Mouse (Mus musculus) liver, embryonic 14.5 days (tissue): ENCODE measurements around the gene Rab37. TPM values are rescaled to one million over a fixed set of nuclear protein-coding genes. Genes with fewer than 3 reads are reported as not detected.
A peak's percentile ranks its signal among the peaks of the same experiment; 100 is the strongest.

Experiments
- ATAC-seq: fragments of 200-750 bp; cut with Nextera tagmentation; 2 replicates; pipeline ENCODE4 v1.8.0; 2017; ENCODE audit warnings: moderate number of reproducible peaks, mild to moderate bottlenecking, moderate library complexity; ENCODE audit not compliant: insufficient read depth
- DNase-seq, 3 experiments: peaks; one replicate each; pipeline ENCODE4 v3.0.0-alpha.2; 2012 to 2013; ENCODE audit warnings: low read depth in 3 of 3, low spot score in 3 of 3
- H3K27ac ChIP-seq: fragments of 300-500 bp; sonication (generic); 2 replicates; pipeline ENCODE4 v1.5.1; 2014; ENCODE audit warnings: moderate library complexity, mild to moderate bottlenecking, control low read depth, inconsistent platforms
- H3K27me3 ChIP-seq: fragments of 300-500 bp; sonication (generic); 2 replicates; pipeline ENCODE4 v1.6.1; 2014; ENCODE audit warnings: mild to moderate bottlenecking, low read length, moderate library complexity; ENCODE audit not compliant: control insufficient read depth, insufficient read depth
- H3K36me3 ChIP-seq: fragments of 300-500 bp; sonication (generic); replicated peaks from 2 replicates; pipeline ENCODE4 v1.6.1; 2014; ENCODE audit warnings: low read depth; ENCODE audit not compliant: control insufficient read depth, insufficient read depth
- H3K4me1 ChIP-seq, 2 experiments: fragments of 200-500 bp in 1 of 2; fragments of 300-500 bp in 1 of 2; sonication (generic) in 1 of 2; replicated peaks; 2 replicates each; pipeline ENCODE4 v1.6.1; 2012 to 2014; ENCODE audit warnings: antibody characterized with exemption in 1 of 2, inconsistent platforms in 1 of 2, low read length in 1 of 2; ENCODE audit not compliant: control insufficient read depth in 2 of 2, insufficient read depth in 2 of 2
- H3K4me2 ChIP-seq: fragments of 300-500 bp; sonication (generic); 2 replicates; pipeline ENCODE4 v1.6.1; 2014; ENCODE audit warnings: low read depth, mild to moderate bottlenecking, control low read depth, moderate library complexity
- H3K4me3 ChIP-seq, 2 experiments: fragments of 200-500 bp in 1 of 2; fragments of 300-500 bp in 1 of 2; sonication (generic) in 1 of 2; 2 replicates each; pipeline ENCODE4 v1.5.1; 2012 to 2014; ENCODE audit warnings: low read depth in 2 of 2, low read length in 2 of 2, mild to moderate bottlenecking in 2 of 2, control low read depth in 1 of 2, inconsistent platforms in 1 of 2, moderate library complexity in 1 of 2; ENCODE audit not compliant: insufficient read depth in 1 of 2
- H3K9ac ChIP-seq: fragments of 300-500 bp; sonication (generic); replicated peaks from 2 replicates; pipeline ENCODE4 v1.6.1; 2014; ENCODE audit warnings: mild to moderate bottlenecking, control low read depth, moderate library complexity
- H3K9me3 ChIP-seq: fragments of 300-500 bp; sonication (generic); 2 replicates; pipeline ENCODE4 v1.6.1; 2016; ENCODE audit warnings: low read length, mixed read lengths; ENCODE audit not compliant: control insufficient read depth
- CTCF ChIP-seq: IDR thresholded peaks from 2 replicates; pipeline ENCODE4 v1.5.1; 2016; ENCODE audit warnings: antibody characterized with exemption, low read depth, control low read depth
- EP300 ChIP-seq: IDR thresholded peaks from 2 replicates; pipeline ENCODE4 v1.6.1; 2016; ENCODE audit warnings: antibody characterized with exemption, low read depth
- WGBS: fragments of 180-500 bp; shearing (Covaris S2); extraction: QIAGEN DNeasy Blood & Tissue Kit; methylation state at CpG from one replicate; pipeline ENCODE4 v1.1.7; 2014; ENCODE audit not compliant: insufficient replicate concordance; 5-methylcytosine and 5-hydroxymethylcytosine counted together
- polyA plus RNA-seq, 2 experiments: library from polyadenylated mRNA; depleted of rRNA in 1 of 2; stranded (reverse) in 1 of 2; unstranded in 1 of 2; fragments of >200 nt; fragmentation: Nextera tagmentation in 1 of 2; extraction: Ambion mirVana in 1 of 2; gene quantifications; 2 replicates each; pipeline versions ENCODE4 v1.2.1 to v1.2.3; 2012 to 2014

The Rab37 gene
- polyA plus RNA-seq, 2 experiments: 1.7 to 1.8 TPM

DNA sequence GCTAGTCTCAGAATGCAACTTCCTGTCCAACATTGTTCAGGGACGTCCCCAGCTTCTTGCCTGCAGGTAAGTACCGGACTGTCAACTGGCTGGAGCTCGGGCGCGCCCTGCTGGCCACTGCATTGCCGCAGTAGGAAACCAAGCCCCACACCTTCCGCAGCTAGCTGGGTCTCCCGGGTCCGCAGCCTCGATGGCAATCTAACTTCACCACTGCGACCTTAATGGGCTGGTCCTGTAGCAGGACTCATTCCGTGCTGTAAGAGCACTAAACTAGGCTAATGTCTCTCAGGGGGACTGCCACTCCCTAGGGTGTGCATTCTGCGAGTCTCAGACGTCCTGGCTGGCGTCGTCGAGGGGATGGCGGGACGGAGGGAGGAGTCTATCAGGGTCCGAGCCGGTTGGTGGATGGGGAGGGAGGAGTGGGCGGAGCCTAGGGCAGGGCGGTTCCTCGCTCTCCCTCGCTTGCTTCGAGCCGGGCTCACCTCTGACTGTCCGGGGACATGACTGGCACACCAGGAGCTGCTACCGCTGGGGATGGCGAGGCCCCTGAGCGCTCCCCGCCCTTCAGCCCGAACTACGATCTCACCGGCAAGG lies 62.6 kb downstream of the Rab37 start:
- WGBS: 1% methylated on average over 32 of the region's 35 CpGs
- H3K4me3 ChIP-seq: peak overlapping the region; percentile 30 to 35
- DNase-seq (peak in 2 of 3 experiments; percentile 59 to 61), ATAC-seq (peak; percentile 78)
- H3K36me3 ChIP-seq: no peaks in the 10 kb centered on the region
- TF ChIP-seq EP300 (no peak), CTCF (peak; percentile 86)
- H3K27ac ChIP-seq: no peak overlapping the region
- H3K4me1 ChIP-seq: peaks cover 0 to 4% of the 10 kb centered on the region in 2 experiments; a peak in 3 of 4 replicates
- peak overlapping the region; percentile 54 for H3K4me2 ChIP-seq
- no peaks in the 10 kb centered on the region for H3K9me3 ChIP-seq
- H3K9ac ChIP-seq: no peak overlapping the region
- H3K27me3 ChIP-seq: no peaks in the 10 kb centered on the region

DNA sequence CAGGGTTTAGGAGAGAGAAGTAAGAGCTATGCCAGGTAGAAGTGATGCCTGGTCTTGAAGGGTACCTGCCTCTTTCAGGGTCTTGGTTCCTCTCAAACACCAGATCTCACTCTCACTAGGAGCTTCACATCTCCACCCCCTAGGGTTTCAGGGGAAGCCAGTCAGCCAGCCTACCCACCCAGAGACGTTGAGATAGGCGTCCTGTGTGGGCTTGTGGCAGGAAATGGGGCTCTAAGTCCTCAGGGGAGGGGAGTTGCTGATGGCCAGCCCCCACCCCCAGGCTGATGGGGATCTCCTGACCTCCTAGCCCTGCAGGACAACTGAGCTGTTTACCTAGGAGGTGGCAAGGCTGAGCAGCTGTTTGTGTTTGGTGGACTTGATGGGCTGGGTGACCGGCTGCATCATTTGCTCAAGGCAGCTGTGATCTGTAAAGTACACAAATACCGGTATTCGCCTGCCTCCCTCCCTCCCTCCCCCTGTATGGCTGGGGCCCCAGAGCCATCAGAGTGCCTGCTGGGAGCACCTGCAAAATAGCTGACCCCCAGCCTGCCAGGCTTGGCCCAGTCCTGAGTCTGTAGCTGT lies 63.9 kb downstream of the Rab37 start:
- H3K27me3 ChIP-seq: no peaks in the 10 kb centered on the region

DNA sequence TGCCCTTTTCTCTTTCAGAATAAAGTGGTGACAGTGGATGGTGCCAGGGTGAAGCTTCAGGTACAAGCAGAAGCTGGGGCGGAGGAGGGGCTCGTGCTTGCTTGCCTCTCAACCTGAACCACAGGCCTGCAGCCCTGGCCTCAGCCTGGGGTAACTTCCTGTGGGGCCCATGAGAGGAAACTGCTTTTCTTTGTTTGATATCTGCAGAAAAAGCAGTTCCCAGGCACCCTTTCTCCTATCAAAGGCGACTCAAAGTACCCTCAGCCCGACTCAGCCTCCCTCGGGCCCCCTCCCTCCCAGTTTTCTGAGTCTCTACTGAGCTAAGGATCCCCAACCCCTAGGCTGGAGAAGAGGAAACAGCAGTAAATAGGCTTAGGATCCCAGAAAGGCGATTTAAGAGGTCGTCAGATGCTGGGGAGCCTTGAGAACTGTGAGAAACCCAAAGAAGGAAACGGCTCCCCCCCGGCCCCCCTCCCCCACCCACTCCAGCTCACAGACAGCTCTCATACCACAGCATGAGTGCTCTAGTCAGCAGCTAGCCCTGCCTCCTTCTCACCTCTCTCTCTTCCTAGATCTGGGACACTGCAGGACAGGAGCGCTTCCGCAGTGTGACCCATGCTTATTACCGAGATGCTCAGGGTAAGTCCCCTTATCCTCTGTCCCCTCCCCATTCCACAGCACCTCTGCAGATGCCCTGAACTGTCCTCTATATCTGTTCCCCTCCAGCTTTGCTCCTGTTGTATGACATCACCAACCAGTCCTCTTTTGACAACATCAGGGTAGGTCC lies 66.9 kb downstream of the Rab37 start:
- ATAC-seq: no peak
- no peak for DNase-seq
- H3K27me3 ChIP-seq: no peaks in the 10 kb centered on the region
- TF ChIP-seq EP300: no peak
- TF ChIP-seq CTCF: no peak
- H3K4me1 ChIP-seq: peaks cover 12 to 16% of the 10 kb centered on the region in 2 experiments
- H3K27ac ChIP-seq: no peak overlapping the region
- H3K9me3 ChIP-seq: no peaks in the 10 kb centered on the region
- H3K4me3 ChIP-seq: no peak overlapping the region
- H3K4me2 ChIP-seq: peak overlapping the region; percentile 6
- H3K9ac ChIP-seq: no peak overlapping the region
- 8% methylated on average over 12 of the region's 12 CpGs for WGBS
- H3K36me3 ChIP-seq: no peaks in the 10 kb centered on the region

More for the DNA sequence above, 63.9 kb downstream of the Rab37 start:
- peaks cover 0 to 4% of the 10 kb centered on the region in 2 experiments; a peak in 3 of 4 replicates for H3K4me1 ChIP-seq
- no peak overlapping the region for H3K9ac ChIP-seq
- 7% methylated on average over 5 of the region's 5 CpGs for WGBS
- no peak overlapping the region for H3K27ac ChIP-seq
- TF ChIP-seq EP300 (no peak), CTCF (no peak)
- H3K4me2 ChIP-seq: peak overlapping the region; percentile 13; the same call in 1 of the 2 replicates
- no peaks in the 10 kb centered on the region for H3K9me3 ChIP-seq
- DNase-seq (no peak), ATAC-seq (no peak)
- no peak overlapping the region for H3K4me3 ChIP-seq
- no peaks in the 10 kb centered on the region for H3K36me3 ChIP-seq

DNA sequence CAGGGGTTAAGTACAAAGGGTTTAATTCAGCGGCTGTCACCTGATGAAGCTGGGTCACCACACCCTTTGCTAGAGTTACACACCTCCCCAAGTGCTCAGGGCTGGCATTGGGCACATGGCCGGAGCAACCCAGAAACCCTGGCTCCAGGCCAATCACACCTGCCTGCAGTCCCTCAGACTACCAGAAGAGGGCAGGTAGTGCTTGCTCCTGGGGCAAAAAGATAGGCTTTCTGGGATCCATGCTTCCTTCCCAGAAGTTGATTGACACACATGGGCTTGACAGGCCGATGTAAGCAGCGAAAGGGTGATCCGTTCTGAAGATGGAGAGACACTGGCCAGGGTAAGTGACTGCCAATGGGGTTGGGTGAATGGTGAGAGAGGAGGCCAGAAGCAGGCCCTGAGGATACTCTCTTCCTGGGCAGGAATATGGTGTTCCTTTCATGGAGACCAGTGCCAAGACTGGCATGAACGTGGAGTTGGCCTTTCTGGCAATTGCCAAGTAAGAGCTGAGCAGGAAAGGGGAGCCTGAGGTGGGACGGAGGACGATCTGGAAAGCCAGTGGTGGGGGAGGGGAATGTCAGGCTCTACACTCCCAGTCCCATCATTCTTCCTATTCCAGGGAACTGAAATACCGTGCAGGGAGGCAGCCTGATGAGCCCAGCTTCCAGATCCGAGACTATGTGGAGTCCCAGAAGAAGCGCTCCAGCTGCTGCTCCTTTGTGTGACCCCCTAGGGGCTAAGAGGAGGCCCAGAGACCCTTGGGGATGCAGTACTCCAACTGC lies 69.0 kb downstream of the Rab37 start:
- Histone ChIP-seq H3K4me3 (no peak overlapping the region), H3K4me2 (no peak overlapping the region), H3K27me3 (peaks cover 5% of the 10 kb centered on the region), H3K9me3 (no peaks in the 10 kb centered on the region), H3K27ac (no peak overlapping the region), H3K36me3 (no peaks in the 10 kb centered on the region), H3K9ac (no peak overlapping the region), H3K4me1 (peaks cover 12 to 22% of the 10 kb centered on the region in 2 experiments)
- 52% methylated on average over 11 of the region's 11 CpGs for WGBS
- ATAC-seq: no peak
- TF ChIP-seq CTCF (peak; percentile 93), EP300 (no peak)
- no peak for DNase-seq
